Mouse (Mus musculus): ENCODE data around the gene Coq4.

Gene Coq4

DNA sequence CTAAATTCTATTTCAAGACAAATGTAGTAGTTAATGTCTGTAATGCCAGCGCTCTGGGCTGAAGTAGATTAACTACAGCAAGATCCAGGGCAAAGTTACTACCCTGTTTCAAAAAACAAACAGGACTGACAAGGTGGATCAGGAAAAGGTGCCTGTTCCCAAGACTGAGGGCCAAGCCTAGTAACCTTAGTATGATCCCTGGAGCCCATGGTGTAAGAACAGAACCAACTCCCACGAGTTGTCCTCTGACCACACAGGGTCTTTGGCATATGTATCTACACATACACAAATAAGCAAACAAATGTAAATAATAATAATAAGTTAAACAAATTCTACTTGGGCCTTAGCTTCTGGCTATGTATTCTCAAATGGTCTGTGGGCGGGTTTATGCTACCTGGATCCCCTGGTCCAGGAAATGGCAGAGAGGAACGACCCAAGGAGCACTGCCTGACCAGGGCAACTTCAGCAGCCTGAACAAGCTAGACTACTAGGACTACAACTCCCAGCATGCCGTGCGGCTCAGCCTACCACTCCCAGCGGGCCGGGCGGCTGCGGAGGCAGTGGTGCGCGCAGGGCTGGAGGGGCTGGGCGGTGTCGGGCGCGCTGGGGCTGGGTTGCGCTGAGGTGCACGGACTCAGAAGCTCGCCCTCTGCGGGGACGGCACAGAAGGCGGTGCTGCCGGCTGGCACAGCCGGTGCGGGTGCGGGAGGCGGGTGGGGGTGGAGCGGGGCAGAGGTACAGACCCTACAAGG, 15.0 kb downstream of the Coq4 start, which contains the start of gene Slc27a4:
TSS of gene Slc27a4 (plus strand) at position 560 of the 752 bp plus-strand sequence.
- 5% methylated on average over 28 of the region's 28 CpGs for WGBS

DNA sequence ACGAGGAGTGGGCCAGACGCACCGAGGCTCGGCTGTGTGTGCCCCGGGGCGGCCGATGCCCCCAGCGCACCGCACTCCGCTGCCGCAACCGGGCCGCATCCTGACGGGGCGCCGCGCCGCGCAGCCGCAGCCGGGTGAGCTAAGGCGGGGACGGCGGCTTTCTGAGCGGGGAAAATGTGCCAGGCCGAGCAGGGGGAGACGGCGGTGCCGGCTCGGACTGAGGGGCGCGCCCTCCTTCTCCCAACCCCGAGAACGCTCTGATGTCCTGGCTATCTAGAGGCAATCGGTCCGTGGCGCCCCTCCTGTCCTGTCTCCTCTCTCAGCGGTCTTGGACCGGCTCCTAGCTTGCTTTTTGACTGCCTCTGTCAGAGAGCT, 15.5 kb downstream of the Coq4 start:
- WGBS = under 1% methylated on average over 38 of the region's 39 CpGs

DNA sequence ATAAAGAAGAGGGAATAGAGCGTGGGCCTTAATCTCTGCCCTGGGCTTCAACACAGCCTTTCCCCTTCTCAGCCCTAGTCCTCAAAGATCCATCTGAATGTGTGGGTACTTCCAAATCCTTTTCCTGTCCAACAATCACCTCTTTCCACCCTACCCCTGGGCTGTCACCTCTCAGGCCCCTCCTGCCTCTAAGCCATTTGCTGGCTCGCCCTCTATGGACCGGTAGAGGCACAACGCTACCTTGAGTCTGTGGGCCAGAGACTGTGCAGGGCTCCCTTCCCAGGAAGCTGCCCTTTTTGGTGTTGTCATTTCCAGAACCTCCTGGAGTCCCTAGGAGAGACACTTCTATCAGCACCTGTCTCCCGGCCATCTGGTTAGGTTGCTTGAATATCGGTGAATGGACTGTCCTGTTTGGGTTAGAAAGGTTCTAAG, 16.1 kb downstream of the Coq4 start:
- 13% methylated on average over 6 of the region's 6 CpGs for WGBS

DNA sequence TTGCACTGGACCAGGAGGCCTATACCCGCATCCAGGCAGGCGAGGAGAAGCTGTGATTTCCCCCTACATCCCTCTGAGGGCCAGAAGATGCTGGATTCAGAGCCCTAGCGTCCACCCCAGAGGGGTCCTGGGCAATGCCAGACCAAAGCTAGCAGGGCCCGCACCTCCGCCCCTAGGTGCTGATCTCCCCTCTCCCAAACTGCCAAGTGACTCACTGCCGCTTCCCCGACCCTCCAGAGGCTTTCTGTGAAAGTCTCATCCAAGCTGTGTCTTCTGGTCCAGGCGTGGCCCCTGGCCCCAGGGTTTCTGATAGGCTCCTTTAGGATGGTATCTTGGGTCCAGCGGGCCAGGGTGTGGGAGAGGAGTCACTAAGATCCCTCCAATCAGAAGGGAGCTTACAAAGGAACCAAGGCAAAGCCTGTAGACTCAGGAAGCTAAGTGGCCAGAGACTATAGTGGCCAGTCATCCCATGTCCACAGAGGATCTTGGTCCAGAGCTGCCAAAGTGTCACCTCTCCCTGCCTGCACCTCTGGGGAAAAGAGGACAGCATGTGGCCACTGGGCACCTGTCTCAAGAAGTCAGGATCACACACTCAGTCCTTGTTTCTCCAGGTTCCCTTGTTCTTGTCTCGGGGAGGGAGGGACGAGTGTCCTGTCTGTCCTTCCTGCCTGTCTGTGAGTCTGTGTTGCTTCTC, 28.5 kb downstream of the Coq4 start:
- 79% methylated on average over 11 of the region's 11 CpGs for WGBS

DNA sequence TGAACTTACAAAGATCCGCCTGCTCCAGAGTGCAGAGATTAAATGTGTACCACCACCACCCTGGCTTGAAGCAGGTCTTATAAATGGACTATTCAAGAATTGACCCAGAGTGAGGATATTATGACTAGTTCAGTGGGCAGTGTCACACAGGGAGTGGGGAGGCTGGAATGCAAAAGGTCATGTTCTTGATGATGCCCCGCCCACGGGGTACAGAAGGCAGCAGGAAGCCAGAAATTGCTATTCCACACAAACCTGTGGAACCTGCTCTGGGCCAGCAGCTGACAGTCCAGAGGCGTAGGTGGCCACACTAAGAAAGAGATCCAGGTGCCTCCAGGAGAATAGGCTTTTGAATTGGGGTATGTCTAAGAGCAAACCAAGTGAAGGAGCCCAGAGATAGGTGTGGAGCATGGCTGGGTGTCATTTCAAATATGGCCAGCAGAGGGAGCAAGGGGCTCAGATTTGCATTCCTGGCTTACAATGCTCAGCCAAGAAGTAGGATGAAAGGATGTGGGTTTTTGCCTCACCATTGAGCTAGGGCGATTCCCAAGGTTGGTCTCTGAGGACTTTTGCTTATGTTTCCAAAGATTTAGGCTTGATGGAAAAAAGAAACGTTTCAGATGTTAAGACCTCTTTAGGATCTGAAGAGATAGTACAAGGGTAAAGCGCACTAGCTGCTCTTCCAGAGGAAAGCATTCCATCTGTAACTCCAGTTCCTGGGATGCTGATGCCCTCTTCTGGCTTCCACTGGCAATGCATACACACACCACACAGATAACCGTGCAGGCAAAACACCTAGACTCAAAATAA, 30.3 kb downstream of the Coq4 start:
- WGBS = 33% methylated on average over 8 of the region's 8 CpGs

DNA sequence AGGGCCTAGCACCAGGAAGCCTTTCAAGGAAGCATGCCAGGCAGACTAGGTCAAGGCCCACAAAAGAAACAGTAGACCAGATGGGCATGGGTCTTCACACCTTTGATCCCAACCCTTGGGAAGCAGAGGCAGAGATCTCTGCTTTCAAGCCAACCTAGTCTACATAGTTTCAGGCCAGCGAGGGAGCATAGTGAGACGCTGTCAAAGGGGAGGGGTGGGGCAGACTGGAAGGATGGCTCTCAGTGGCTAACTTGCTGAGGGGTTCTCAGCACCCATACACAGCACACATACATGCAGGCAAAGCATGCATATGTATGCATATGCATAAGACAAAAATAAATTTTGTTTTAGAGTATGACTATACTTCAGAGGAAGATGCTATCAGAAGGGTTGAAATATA, 32.1 kb downstream of the Coq4 start:
- WGBS = 23% methylated on average over 2 of the region's 2 CpGs

DNA sequence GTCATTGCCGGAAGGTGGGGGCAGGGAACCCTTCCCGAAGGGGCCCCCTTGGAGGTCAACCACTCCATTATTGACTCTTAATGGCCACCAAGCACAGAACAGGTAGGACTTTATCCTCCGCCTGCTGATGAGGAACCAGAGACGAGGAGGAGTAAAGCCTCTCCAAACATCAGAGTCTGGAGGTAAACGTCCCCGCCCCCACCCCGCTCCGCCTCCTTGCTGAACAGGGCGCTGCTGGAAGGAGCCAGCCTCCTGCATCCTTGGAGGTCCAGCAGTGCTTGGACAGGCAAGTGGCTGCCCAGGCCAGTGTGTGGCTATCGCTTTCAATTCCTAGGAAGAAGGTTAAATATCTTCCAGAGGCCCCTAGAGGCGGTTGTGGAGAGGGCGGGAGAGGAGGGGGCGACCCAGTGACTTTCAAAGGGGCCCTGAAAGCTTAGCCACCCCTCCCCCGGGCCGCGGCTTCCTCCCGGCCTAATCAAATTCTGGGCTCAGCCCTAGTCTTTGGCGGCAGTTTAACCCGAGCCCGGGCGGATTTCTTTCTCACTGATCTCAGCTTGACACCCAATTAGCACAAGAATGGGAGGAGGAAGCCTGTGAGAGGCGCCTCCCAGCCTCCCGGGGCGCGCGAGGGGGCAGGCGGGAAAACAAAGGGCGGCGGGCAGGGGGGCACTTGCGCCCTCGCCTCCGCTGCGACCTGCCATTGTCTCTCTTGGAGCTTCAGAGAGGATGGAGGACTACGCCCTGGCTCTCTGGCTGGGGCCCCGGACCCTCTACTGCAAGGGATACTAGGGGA, 32.9 kb downstream of the Coq4 start, which contains the start of gene Urm1:
TSS of gene Urm1 (plus strand) at position 51 of the 793 bp plus-strand sequence.
- 2% methylated on average over 35 of the region's 35 CpGs for WGBS

DNA sequence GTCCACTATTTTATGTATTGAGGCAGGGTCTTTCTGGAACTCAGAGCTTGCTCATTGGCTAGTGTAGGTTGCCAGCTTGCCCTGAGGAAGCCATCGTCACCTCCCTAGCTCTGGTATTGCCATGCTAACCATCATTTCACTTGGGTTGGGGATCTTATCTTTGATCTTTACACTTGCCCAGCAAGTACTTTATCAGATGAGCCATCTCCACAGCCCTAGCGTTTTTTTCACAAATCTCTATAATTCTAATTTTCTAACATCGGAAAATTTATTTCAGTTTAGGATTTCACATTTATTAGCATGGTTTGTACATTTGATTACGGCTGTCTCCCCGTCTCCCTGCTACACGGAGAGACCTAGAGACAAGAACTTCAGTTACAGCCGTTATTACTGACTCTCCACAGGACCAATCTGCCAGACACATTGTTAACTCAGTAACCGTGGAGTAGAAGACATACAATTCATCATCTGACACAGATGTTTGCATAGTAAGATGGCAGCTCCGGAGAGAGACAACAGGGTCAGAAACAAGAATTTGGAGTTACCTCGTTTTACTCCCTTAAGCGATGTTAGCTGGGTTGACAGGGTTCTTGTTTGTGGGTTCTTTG, 39.1 kb downstream of the Coq4 start:
- WGBS = 8% methylated on average over 11 of the region's 11 CpGs

DNA sequence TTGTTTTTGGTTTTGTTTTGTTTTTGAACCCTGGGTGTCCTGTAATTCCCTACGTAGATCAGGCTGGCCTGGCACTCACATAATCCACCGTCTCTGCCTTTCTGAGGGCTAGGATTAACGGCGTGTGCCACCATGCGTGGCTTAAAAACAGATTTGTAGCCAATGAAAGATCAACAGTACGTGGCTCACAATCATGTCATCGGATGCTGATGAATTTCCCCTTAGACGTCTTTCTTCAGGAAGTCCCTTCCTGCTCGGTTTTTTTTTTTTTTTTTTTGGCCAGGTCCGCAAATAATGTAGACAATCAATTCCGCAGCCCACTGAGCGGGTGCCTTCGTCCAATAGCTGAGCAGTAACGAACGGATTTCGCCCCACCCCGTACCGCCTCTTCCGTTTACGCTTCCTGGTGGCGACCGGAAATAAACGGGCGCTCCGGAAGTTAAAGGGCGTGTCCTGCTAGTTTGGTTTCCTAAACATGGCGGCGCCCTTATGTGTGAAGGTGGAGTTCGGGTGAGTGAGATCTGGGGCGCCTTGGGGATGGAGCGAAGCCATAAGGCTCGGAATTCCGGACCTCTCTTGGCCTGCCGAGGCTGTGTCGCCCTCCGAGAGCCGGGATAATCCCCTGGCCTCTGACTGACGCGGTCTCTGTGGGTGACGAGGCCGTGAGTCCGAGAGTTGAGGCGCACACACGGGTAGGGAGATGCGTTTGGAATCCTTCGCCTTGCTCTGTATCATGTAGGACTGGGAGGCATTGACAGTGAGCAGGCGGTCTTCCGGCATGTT, 39.8 kb downstream of the Coq4 start:
- WGBS = under 1% methylated on average over 48 of the region's 48 CpGs

DNA sequence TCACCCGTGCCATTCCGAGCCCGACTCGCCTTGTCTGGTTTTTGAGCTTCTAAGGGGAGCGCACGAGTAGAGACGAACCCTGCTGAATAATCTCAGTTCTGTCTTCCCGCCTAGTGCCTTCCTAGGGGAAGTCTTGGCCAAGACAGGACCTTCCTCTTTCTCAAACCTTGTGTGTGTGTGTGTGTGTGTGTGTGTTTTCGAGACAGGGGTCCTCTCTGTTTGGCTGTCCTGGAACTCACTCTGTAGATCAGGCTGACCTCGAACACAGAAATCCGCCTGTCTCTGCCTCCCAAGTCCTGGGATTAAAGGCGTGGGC, 40.4 kb downstream of the Coq4 start:
- WGBS = 3% methylated on average over 12 of the region's 12 CpGs

DNA sequence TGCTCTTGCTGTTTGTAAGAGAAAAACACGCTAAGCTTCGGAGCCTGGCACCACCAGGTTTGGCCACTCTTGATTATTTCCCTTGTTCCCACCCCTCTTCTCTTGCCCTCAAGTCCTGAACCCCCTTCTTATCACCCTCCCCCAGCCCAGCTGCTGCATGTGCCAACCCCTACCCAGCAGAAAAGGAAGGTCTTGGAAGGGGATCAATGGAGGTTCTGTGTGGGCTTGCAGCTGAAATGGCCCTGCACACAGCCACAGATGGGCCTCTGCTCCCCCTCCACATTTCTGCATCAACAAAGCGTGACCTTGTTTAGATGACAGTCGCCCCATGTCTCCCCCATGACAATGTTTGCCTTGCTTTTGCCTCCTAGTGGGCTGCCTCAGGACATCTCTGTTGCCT, 43.8 kb downstream of the Coq4 start:
- WGBS = 77% methylated on average over 4 of the region's 4 CpGs

DNA sequence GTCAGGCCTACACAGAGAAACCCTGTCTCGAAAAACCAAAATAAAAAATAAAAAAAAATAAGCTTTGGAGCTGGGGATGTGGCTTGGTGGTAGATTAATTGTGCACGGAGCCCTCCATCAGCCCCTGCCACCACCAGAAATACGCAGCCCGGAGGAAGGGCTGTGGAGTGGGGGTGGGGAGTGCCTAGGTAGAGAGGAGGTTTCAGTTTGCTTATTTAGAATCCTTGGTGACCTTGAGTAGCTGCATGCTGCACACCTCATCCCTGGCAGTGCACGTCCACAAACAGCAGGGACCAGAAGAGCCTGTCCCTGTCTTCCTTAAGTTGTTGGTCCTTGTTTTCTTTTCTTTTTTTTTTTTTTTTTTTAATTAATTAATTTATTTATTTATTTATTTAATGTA, 46.5 kb downstream of the Coq4 start:
- WGBS = 91% methylated on average over 5 of the region's 5 CpGs

DNA sequence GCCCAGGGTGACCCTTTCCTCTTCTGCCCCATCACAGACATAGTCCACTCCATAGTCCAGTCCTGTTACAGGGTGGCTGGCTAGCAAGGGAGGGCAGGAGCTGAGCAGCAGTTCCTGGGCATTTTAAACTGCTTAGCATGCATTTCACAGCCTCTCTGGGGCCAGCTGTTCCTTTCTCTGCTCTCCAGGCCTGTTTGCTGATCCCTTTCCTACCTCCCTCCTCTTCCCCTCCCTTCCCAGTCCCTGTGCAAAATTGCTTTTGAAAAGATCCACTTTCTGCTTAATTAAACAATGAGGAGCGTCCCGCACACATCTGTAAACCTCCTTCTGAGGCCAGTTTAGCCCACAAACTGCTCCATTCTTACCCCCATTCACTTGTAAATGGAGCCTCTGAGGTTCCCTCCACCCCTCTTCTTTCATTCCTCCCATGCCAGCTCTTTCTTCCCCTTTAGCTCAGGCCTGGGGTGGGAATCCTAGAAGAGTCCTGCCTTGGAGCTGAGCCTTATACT, 48.2 kb downstream of the Coq4 start:
- WGBS = 32% methylated on average over 2 of the region's 2 CpGs

DNA sequence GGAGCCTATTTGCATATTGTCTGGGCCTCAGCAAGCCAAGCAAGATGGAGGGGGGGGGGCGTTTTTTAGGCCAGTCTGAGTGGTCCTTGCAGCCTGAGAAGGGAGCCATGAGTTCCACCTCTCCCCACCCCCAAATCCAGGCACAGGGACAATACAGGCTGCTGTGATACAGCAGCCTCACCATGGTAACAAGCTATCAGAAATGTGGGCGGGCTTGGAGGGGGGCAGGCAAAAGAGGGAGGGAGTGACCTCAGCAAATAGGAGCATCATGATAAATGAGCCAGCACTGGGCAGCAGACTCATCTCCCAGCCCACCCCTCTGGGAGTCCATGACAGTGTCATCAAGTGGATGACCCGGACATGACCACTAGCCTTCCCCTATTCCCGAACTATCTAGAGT, 52.2 kb downstream of the Coq4 start:
- WGBS = 49% methylated on average over 4 of the region's 4 CpGs

DNA sequence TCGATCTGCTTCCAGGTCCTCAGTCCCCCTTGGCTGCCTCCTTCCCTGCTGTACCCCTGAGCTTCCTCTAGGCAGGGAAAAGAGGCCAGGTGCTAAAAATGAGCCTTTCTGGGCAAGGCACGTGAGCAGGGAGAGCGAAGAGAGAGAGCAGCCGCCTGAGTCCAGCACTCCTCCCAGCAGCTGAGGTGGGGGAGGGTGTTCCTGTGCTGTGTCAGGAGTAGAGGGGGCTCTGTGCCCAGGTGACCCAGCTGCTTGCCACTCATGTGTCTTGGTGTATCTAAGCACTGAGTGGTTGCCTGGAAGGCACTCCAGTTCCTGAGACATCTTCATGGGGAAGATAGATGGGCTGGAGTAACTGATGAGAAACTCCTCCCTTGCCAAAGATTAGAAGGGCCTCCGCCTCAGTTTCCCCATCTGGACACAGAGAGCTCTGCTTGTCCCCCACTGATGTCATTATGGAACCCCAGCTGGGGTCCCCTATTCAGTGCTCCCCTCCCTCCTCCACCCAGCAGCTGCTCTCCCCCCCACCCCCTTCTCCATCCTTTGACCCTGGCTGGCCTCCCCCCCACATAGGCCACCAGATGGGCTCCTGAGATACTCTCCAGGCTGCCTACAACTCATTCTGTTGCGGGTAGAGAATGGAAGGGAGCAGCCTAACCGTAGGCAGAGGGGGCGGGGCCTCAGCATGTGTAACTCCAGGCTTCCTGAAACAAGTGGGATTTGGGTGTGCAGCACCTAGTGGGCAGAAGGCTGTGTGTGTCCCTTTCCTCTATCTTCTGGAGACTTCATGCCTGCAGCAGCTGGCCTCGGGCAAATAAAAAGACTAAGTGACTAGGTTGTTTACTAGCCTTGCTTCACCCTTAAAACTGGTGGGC, 56.2 kb downstream of the Coq4 start:
- 38% methylated on average over 9 of the region's 9 CpGs for WGBS

DNA sequence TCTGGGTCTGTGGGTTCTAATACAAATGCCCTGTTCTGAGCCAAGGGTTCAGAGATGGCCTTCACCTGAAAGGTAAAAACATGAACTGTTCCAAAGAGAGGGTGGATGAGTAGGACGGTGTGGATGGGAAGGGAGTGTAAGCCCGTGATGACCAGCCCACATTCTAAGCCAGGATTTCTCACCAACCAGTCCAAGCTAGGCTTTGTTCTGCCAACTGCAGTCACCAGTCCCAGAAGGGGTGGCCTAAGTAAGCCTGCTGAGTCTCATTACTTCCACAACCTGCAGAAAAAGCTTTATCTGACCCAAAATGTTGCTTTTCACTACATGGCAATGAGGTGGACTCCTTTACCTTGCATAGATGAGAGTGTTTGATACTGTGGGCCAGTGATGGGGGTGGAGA, 56.8 kb downstream of the Coq4 start:
- 50% methylated on average over 2 of the region's 2 CpGs for WGBS

DNA sequence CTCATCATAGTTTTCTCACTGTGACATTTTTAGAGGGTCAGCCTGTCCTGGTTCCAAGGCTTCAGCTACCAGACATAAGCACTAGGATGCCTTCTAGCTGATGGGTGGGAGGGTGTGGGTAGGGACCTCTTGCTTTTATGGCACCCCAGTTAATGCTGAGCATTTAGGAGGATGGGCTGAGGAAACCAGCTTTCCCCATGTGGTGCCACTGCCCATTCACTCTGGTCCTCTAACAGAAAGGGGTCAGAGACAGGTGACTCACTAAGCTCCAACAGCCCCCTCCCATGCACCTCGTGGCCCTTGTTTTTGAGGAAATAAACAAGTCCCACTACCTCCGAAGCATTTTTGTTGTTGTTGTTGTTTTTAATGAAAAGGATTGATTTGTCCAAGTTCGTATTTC, 57.4 kb downstream of the Coq4 start:
- 75% methylated on average over 3 of the region's 3 CpGs for WGBS

DNA sequence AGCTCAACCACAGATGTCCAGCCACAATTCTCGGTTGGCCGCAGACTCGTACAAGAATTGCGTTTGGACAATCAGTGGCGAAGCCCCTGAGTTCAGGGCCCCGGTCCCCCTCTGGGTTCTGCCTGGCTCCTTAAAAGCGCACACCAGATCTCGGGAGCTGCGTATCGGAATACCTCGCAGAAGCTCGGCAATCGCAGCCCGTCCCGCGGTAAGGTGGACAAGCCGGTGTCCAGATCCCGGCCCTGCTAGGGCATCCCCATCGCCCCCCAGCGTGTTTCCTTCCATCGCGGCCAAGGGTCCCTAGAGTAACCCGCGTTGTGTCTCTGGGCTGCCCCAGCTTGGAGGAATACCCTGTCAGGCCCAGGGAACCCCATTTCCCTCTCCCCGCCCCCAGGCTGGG, 58.3 kb downstream of the Coq4 start:
- 63% methylated on average over 25 of the region's 25 CpGs for WGBS
